Mouse (Mus musculus) hindbrain, embryonic 11.5 days (tissue): Measurements from ENCODE around the gene Slc35c2. TPM values are rescaled to one million over a fixed set of nuclear protein-coding genes. Genes with fewer than 3 reads are reported as not detected.

ENCODE experiments used
- ATAC-seq: fragments of 200-750 bp; cut with Nextera tagmentation; 2 replicates; pipeline ENCODE4 v1.8.0; 2017; ENCODE audit warnings: mild to moderate bottlenecking, moderate TSS enrichment, moderate library complexity; ENCODE audit not compliant: low FRiP score
- DNase-seq: peaks from one replicate; pipeline ENCODE4 v3.0.0-alpha.2; 2015; ENCODE audit warnings: low spot score
- H3K27ac ChIP-seq: fragments of 300-500 bp; sonication (generic); 2 replicates; pipeline ENCODE4 v1.5.1; 2014; ENCODE audit warnings: mild to moderate bottlenecking, low read depth, low read length
- H3K27me3 ChIP-seq: fragments of 300-500 bp; sonication (generic); 2 replicates; pipeline ENCODE4 v1.6.1; 2014; ENCODE audit warnings: mild to moderate bottlenecking, low read length, moderate library complexity, mixed read lengths; ENCODE audit not compliant: control insufficient read depth, insufficient read depth
- H3K36me3 ChIP-seq: fragments of 300-500 bp; sonication (generic); 2 replicates; pipeline ENCODE4 v1.6.1; 2014; ENCODE audit warnings: mild to moderate bottlenecking, low read length, moderate library complexity, mixed read lengths; ENCODE audit not compliant: control insufficient read depth, insufficient read depth
- H3K4me1 ChIP-seq: fragments of 300-500 bp; sonication (generic); replicated peaks from 2 replicates; pipeline ENCODE4 v1.6.1; 2014; ENCODE audit warnings: low read length, mixed read lengths; ENCODE audit not compliant: control insufficient read depth, insufficient read depth
- H3K4me2 ChIP-seq: fragments of 300-500 bp; sonication (generic); replicated peaks from 2 replicates; pipeline ENCODE4 v1.6.1; 2014; ENCODE audit warnings: mild to moderate bottlenecking, low read depth, low read length
- H3K4me3 ChIP-seq: fragments of 300-500 bp; sonication (generic); 2 replicates; pipeline ENCODE4 v1.5.1; 2014; ENCODE audit warnings: low read depth, low read length
- H3K9ac ChIP-seq: fragments of 300-500 bp; sonication (generic); 2 replicates; pipeline ENCODE4 v1.6.1; 2014; ENCODE audit warnings: low read depth, low read length
- H3K9me3 ChIP-seq: fragments of 300-500 bp; sonication (generic); 2 replicates; pipeline ENCODE4 v1.6.1; 2016; ENCODE audit warnings: low read length; ENCODE audit not compliant: control insufficient read depth
- WGBS: fragments of 180-500 bp; shearing (Covaris S2); extraction: QIAGEN DNeasy Blood & Tissue Kit; methylation state at CpG from one replicate; pipeline ENCODE4 v1.1.7; 2014; 5-methylcytosine and 5-hydroxymethylcytosine counted together
- polyA plus RNA-seq: library from polyadenylated mRNA; unstranded; fragments of >200 nt; fragmentation: Nextera tagmentation; extraction: Ambion mirVana; gene quantifications from 2 replicates; pipeline ENCODE4 v1.2.1, GENCODE M21; 2014

Gene Slc35c2
- polyA plus RNA-seq, 1 experiment from 2014 or later: 45.8 TPM

GRCm38 (mm10) chr2:165250903-165251302 is 36.8 kb downstream of the Slc35c2 start:
- Histone ChIP-seq H3K4me1 (peaks cover 3% of the 10 kb centered on the region), H3K4me3 (no peak overlapping the region), H3K27ac (no peak overlapping the region), H3K9me3 (no peaks in the 10 kb centered on the region), H3K4me2 (no peak overlapping the region), H3K36me3 (no peaks in the 10 kb centered on the region), H3K9ac (no peak overlapping the region), H3K27me3 (peaks cover 13% of the 10 kb centered on the region)
- DNase-seq (no peak), ATAC-seq (no peak)
- 70% methylated on average over 1 of the region's 1 CpGs for WGBS

- 20% methylated on average over 3 of the region's 3 CpGs for WGBS
- H3K27ac ChIP-seq: no peak overlapping the region
- ATAC-seq (no peak), DNase-seq (no peak)
- no peak overlapping the region for H3K4me2 ChIP-seq
- peaks cover 17% of the 10 kb centered on the region for H3K27me3 ChIP-seq
- H3K9ac ChIP-seq: no peak overlapping the region
- H3K4me1 ChIP-seq: no peaks in the 10 kb centered on the region; the same call in 1 of the 2 replicates
- H3K9me3 ChIP-seq: no peaks in the 10 kb centered on the region
- H3K4me3 ChIP-seq: no peak overlapping the region
- no peaks in the 10 kb centered on the region for H3K36me3 ChIP-seq
Measured at GRCm38 (mm10) chr2:165248967-165249366, 38.7 kb downstream of the Slc35c2 start.

GRCm38 (mm10) chr2:165246349-165246748 is 41.3 kb downstream of the Slc35c2 start:
- H3K9ac ChIP-seq: no peak overlapping the region
- no peak overlapping the region for H3K4me3 ChIP-seq
- H3K4me1 ChIP-seq: peaks cover 5% of the 10 kb centered on the region
- H3K27me3 ChIP-seq: peaks cover 32% of the 10 kb centered on the region
- ATAC-seq (no peak), DNase-seq (no peak)
- no peak overlapping the region for H3K4me2 ChIP-seq
- 6% methylated on average over 11 of the region's 11 CpGs for WGBS
- H3K27ac ChIP-seq: no peak overlapping the region
- no peaks in the 10 kb centered on the region for H3K36me3 ChIP-seq
- no peaks in the 10 kb centered on the region for H3K9me3 ChIP-seq

GRCm38 (mm10) chr2:165243122-165243720 is 44.4 kb downstream of the Slc35c2 start:
- Histone ChIP-seq H3K27ac (no peak overlapping the region), H3K9ac (no peak overlapping the region), H3K9me3 (no peaks in the 10 kb centered on the region), H3K4me1 (peaks cover 7% of the 10 kb centered on the region), H3K27me3 (peaks cover 59% of the 10 kb centered on the region), H3K4me2 (peak overlapping the region; percentile 7; the same call in 1 of the 2 replicates), H3K36me3 (no peaks in the 10 kb centered on the region), H3K4me3 (no peak overlapping the region)
- 3% methylated on average over 11 of the region's 11 CpGs for WGBS
- DNase-seq (no peak), ATAC-seq (peak; percentile 47; the same call in 1 of the 2 replicates)

- DNase-seq (no peak), ATAC-seq (no peak)
- Histone ChIP-seq H3K36me3 (no peaks in the 10 kb centered on the region), H3K9me3 (no peaks in the 10 kb centered on the region), H3K9ac (no peak overlapping the region), H3K27me3 (peaks cover 62% of the 10 kb centered on the region), H3K4me3 (no peak overlapping the region), H3K4me1 (peaks cover 7% of the 10 kb centered on the region), H3K27ac (no peak overlapping the region), H3K4me2 (0 out of 2 replicates have a peak overlapping the region, but pooled peaks have one; percentile 6)
- WGBS: 1% methylated on average over 13 of the region's 13 CpGs
Measured at GRCm38 (mm10) chr2:165242575-165242974, 45.1 kb downstream of the Slc35c2 start.

- Histone ChIP-seq H3K9ac (no peak overlapping the region), H3K4me2 (no peak overlapping the region), H3K36me3 (no peaks in the 10 kb centered on the region), H3K4me3 (no peak overlapping the region), H3K27ac (no peak overlapping the region), H3K27me3 (peaks cover 65% of the 10 kb centered on the region), H3K4me1 (peaks cover 7% of the 10 kb centered on the region), H3K9me3 (no peaks in the 10 kb centered on the region)
- ATAC-seq (no peak), DNase-seq (no peak)
- whole genome bisulfite sequencing: 66% methylated on average over 7 of the region's 7 CpGs
Measured at GRCm38 (mm10) chr2:165241786-165242185, 45.9 kb downstream of the Slc35c2 start.

- H3K9ac ChIP-seq: no peak overlapping the region
- no peaks in the 10 kb centered on the region for H3K9me3 ChIP-seq
- 33% methylated on average over 8 of the region's 8 CpGs for WGBS
- H3K27me3 ChIP-seq: peaks cover 73% of the 10 kb centered on the region
- no peak overlapping the region for H3K4me3 ChIP-seq
- no peak overlapping the region for H3K4me2 ChIP-seq
- peaks cover 8% of the 10 kb centered on the region for H3K4me1 ChIP-seq
- no peaks in the 10 kb centered on the region for H3K36me3 ChIP-seq
- DNase-seq (no peak), ATAC-seq (no peak)
- no peak overlapping the region for H3K27ac ChIP-seq
Measured at GRCm38 (mm10) chr2:165240371-165240770, 47.3 kb downstream of the Slc35c2 start.

- no peak overlapping the region for H3K4me2 ChIP-seq
- peaks cover 11% of the 10 kb centered on the region for H3K4me1 ChIP-seq
- no peak overlapping the region for H3K9ac ChIP-seq
- H3K27me3 ChIP-seq: peaks cover 75% of the 10 kb centered on the region
- H3K27ac ChIP-seq: no peak overlapping the region
- ATAC-seq: no peak
- no peaks in the 10 kb centered on the region for H3K9me3 ChIP-seq
- H3K4me3 ChIP-seq: no peak overlapping the region
- no peak for DNase-seq
- WGBS: 13% methylated on average over 15 of the region's 15 CpGs
- no peaks in the 10 kb centered on the region for H3K36me3 ChIP-seq
Measured at GRCm38 (mm10) chr2:165239533-165240144, 48.0 kb downstream of the Slc35c2 start.
